11 mouse cellular contexts compared by ENCODE assay signal in the genomic region with DNA sequence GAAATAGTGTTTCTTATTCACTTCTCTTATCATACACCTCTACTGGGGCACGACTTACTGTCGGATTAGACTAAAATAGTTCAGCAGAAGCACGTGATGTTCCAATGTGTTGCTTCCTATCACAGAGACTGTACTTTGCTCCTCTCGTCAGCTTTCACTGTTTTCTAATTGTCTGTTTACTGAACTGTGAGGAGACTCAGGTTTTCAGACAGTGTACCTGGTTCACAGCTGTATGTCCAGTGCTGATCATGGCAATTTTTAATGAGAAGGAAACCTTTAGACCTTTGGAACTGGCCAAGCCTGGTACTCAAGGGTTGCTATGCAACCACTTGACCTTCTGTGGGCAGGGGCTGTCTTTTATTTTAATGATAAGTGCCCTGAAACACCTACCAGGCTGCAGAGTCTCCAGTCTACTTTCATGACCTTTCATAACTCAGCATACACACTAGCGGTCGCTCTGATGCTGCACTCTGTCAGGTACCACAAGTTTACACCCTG.
A peak's percentile ranks its signal among the peaks of the same experiment; 100 is the strongest.
DNase-seq lines count a peak whose midpoint lies in the region; ATAC-seq lines count a peak whose summit lies in the region.
"Had no signal": no experiment of that assay in that cellular context is flagged by ENCODE, and none has a peak within 500 bp of the region (broad histone marks: within the 10 kb centered on the region; RNA-seq: fewer than 3 reads in every experiment).

No protein-coding gene starts in this region.

- no peaks in the 10 kb centered on the region for H3K9me3 ChIP-seq in heart, embryonic 10.5 days
- H3K9me3 ChIP-seq: G1E had no signal

- peaks cover 42% of the 10 kb centered on the region for H3K4me1 ChIP-seq in heart, embryonic 10.5 days

- intact Hi-C loops in heart, postnatal 25 days (cut with DNase I): no loop called here

- peak overlapping the region; percentile 79 for H3K27ac ChIP-seq in heart, embryonic 10.5 days
- H3K27ac ChIP-seq: gastrocnemius, adult 2 months had no signal

- H3K4me3 ChIP-seq in heart, embryonic 10.5 days: no peak overlapping the region
- H3K4me3 ChIP-seq: gastrocnemius, adult 2 months had no signal

- H3K27me3 ChIP-seq in heart, embryonic 10.5 days (ENCODE audit: insufficient read depth, poor library complexity, severe bottlenecking): no peaks in the 10 kb centered on the region

- 39% methylated on average over 6 of the region's 6 CpGs for WGBS in heart, embryonic 10.5 days

- ATAC-seq in megakaryocyte progenitor cell, adult 5-6 weeks (replicated peaks; ENCODE audit: poor library complexity): no peak

- H3K36me3 ChIP-seq in heart, embryonic 10.5 days: no peaks in the 10 kb centered on the region

- DNase-seq in heart, embryonic 10.5 days (ENCODE audit: low spot score): peak; percentile 81
- DNase-seq in heart, postnatal 25 days (ENCODE audit: low spot score): no peak
- DNase-seq in retina, adult 2 months (ENCODE audit: low read depth, low spot score): peak; percentile 20
- no peak for DNase-seq in retina, embryonic 14.5 days (ENCODE audit: low spot score)
- peak; percentile 41 for DNase-seq in kidney, postnatal 10 days
- DNase-seq in layer of hippocampus, postnatal 14 days (ENCODE audit: low spot score in 2 of 2): no peak
- DNase-seq in adipocyte (ENCODE audit: low spot score): no peak
- DNase-seq: cerebellum, adult 2 months; gastrocnemius, adult 2 months had no signal

Comparison
In these comparisons a context has a peak if more than half of its experiments do, and no peak if none do; other contexts are left out.
1. DNase-seq: peak in heart, embryonic 10.5 days (single experiment), retina, adult 2 months (single experiment) and kidney, postnatal 10 days (single experiment); none in heart, postnatal 25 days (single experiment), retina, embryonic 14.5 days (single experiment), layer of hippocampus, postnatal 14 days (0 of 2) and adipocyte (single experiment).